Mouse (Mus musculus): ENCODE measurements around the gene Stt3a.

Stt3a gene

DNA sequence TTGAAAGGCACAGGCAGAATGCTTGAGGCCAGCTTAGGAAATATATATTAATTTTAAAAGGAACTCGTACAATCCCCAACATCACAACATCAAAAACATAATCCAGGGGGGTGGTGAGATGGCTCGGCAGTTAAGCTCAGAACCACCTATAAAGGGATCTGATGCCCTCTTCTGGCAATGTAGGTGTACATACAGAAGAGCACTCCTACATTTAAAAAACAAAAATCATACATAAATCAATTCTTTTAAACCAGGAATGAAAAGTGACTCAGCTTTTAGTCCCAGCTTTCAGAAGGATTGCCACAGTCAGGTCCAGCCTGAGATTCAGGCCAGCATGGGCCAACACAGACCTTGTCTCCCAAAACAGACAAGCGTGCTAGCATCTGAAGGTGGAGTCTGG, 50.9 kb downstream of the Stt3a start:
- no peak for DNase-seq (ENCODE audit: low read depth)

DNA sequence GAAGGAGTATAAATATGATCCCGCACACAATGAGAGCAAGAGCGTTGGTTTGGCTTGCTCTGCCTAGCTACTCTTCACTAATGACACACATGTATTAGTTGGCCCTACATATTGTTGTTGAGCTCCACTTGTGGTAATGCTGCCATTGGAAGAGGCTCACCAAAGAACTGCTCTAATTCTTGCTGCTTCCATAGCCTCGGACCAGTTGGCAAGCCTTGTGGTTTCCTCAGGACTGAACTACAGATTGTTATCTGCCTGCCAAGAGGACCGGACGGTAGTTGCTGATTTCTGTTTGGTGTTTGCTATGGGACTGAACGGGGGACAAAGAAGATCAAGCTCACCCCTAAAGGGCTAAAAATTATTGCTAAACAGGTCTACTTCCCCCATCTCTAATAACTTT, 60.2 kb downstream of the Stt3a start:
- no peak for DNase-seq (ENCODE audit: low read depth)

GRCm38 (mm10) chr9:36705923-36706322, 61.6 kb downstream of the Stt3a start:
- no peak for DNase-seq (ENCODE audit: low read depth)

GRCm38 (mm10) chr9:36694276-36694675, 73.2 kb downstream of the Stt3a start:
- no peak for DNase-seq (ENCODE audit: low read depth)

DNA sequence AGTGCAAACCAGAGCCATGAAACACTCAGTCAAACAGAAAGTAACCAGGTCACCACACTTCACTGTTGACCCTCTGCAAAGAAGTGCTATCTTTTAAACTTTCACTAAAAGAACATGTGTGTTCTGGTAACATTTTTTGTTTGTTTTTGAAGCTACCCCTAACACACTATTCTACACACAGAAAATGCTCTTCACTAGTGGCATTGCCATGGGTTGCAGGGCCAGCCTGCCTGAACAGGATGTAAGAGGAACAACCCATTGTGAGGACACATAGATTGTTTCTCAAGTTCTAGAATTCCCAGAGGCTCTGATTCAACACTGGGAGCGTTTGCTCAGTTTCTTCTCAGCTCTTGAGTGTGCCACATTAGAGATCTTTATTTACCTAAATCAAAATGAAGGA, 74.6 kb downstream of the Stt3a start, which contains the start of gene Acrv1:
Gene Acrv1 (plus strand): TSS at position 301 of the 400 bp plus-strand sequence.
- DNase-seq (ENCODE audit: low read depth) = no peak

DNA sequence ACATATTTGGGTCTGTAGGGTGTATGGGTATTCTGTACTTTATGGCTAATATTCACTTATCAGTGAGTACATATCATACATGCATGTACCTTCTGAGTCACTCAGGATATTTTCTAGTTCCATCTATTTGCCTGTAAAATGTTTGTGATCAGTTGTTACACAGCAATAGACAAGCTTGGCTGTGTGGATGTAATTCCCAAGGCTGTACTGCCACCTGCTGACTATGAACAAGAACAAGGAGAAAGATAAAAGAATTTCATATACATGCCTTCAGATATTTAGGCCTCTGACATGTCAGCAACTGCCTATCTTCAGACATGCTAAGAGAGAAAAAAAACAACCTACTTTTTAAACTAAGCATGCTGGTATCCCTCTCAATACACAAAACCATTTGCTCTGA, 80.2 kb downstream of the Stt3a start:
- no peak for DNase-seq (ENCODE audit: low read depth)

DNA sequence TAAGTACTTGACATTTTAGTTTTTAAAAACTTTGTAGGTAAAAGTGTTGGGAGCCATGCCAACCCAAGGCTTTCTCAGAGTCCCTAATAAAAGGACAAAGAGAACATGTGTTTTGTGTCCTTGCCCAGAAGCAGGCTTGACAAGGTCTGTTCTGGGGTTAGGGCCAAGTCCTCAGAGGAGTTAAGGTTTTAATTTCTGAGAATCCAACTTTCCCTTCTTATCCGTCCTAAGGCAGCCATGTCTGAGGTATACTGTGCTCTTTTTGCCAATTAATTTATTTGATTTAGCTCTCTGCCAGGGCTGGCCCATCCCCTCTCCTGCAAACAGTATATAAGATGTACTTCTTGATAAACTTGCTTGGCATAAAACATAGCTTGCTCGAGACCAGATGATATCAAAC, 86.1 kb downstream of the Stt3a start:
- DNase-seq (ENCODE audit: low read depth) = no peak

Measured in c-Kit-positive CD71-positive TER-119-negative erythroid progenitor cells, embryonic 14.5 days (primary cell).